Mouse (Mus musculus) gastrocnemius, postnatal 36 days (tissue): ENCODE data around the gene Frmd4a. TPM values are rescaled to one million over a fixed set of nuclear protein-coding genes. Genes with fewer than 3 reads are reported as not detected.
"Not testable (repeated sequence)": the region's sequence is repeated elsewhere in the genome, so short reads cannot be mapped to it uniquely, and the experiment has no call there.

Experiments
- DNase-seq, 2 experiments: peaks; one replicate each; pipeline ENCODE4 v3.0.0; 2022
- intact Hi-C: fragments of 180-260 bp; cut with DNase I; formaldehyde crosslinking; loops from one replicate; pipeline ENCODE4 v1.15.1; 2025
- total RNA-seq, 2 experiments: library from RNA; stranded (reverse); gene quantifications; 2 replicates each; pipeline ENCODE4 v1.2.3; 2021

Gene Frmd4a
- total RNA-seq, 2 experiments from 2014 or later = 3.9 to 4.0 TPM

GRCm38 (mm10) chr2:4193206-4193605 is 175.7 kb downstream of the Frmd4a start:
- intact Hi-C loops = no loop called here
- no peak for DNase-seq

- DNase-seq = no peak
- intact Hi-C loops = no loop called here
Observed at GRCm38 (mm10) chr2:4194324-4195014, 177.0 kb downstream of the Frmd4a start.

- intact Hi-C loops = no loop called here
- DNase-seq = no peak
Observed at GRCm38 (mm10) chr2:4196041-4196440, 178.5 kb downstream of the Frmd4a start.

GRCm38 (mm10) chr2:4209234-4209633 is 191.7 kb downstream of the Frmd4a start:
- intact Hi-C loops = no loop called here
- no peak for DNase-seq

- intact Hi-C loops = no loop called here
- DNase-seq = no peak
Observed at GRCm38 (mm10) chr2:4222497-4222828, 204.9 kb downstream of the Frmd4a start.

GRCm38 (mm10) chr2:4223316-4223715 is 205.8 kb downstream of the Frmd4a start:
- intact Hi-C loops = no loop called here
- no peak for DNase-seq

GRCm38 (mm10) chr2:4226941-4227558 is 209.5 kb downstream of the Frmd4a start:
- no peak for DNase-seq
- intact Hi-C loops = no loop called here

- DNase-seq = no peak
- intact Hi-C loops = no loop called here
Observed at GRCm38 (mm10) chr2:4227563-4227962, 210.0 kb downstream of the Frmd4a start.

- intact Hi-C loops = no loop called here
- DNase-seq = no peak
Observed at GRCm38 (mm10) chr2:4228510-4228909, 211.0 kb downstream of the Frmd4a start.

GRCm38 (mm10) chr2:4232335-4232734 is 214.8 kb downstream of the Frmd4a start:
- DNase-seq = no peak
- intact Hi-C loops = no loop called here

GRCm38 (mm10) chr2:4232761-4233322 is 215.3 kb downstream of the Frmd4a start:
- intact Hi-C loops = no loop called here
- no peak for DNase-seq

GRCm38 (mm10) chr2:4237686-4238085 is 220.2 kb downstream of the Frmd4a start:
- intact Hi-C loops = no loop called here

GRCm38 (mm10) chr2:4249723-4250122 is 232.2 kb downstream of the Frmd4a start:
- intact Hi-C loops = no loop called here
- DNase-seq = no peak

More at GRCm38 (mm10) chr2:4237686-4238085, 220.2 kb downstream of the Frmd4a start:
- DNase-seq = no peak

GRCm38 (mm10) chr2:4252541-4253291 is 235.2 kb downstream of the Frmd4a start:
- intact Hi-C loops = no loop called here
- no peak for DNase-seq

- intact Hi-C loops = no loop called here
- peak in 1 of 2 experiments; percentile 10 for DNase-seq
Observed at GRCm38 (mm10) chr2:4253348-4253747, 235.8 kb downstream of the Frmd4a start.

GRCm38 (mm10) chr2:4254083-4254482 is 236.6 kb downstream of the Frmd4a start:
- DNase-seq = no peak
- intact Hi-C loops = no loop called here

GRCm38 (mm10) chr2:4256242-4256641 is 238.7 kb downstream of the Frmd4a start:
- intact Hi-C loops = no loop called here
- no peak for DNase-seq

GRCm38 (mm10) chr2:4257604-4258003 is 240.1 kb downstream of the Frmd4a start:
- no peak for DNase-seq
- intact Hi-C loops = no loop called here

- DNase-seq, intact Hi-C loops: not testable (repeated sequence)
Observed at GRCm38 (mm10) chr2:4258803-4259202, 241.3 kb downstream of the Frmd4a start.

GRCm38 (mm10) chr2:4260324-4261058 is 243.0 kb downstream of the Frmd4a start:
- intact Hi-C loops = no loop called here
- DNase-seq = no peak

GRCm38 (mm10) chr2:4262667-4263066 is 245.2 kb downstream of the Frmd4a start:
- intact Hi-C loops = no loop called here
- DNase-seq = no peak
